Mouse (Mus musculus): Measurements from ENCODE around the gene Tmem107. TPM values are rescaled to one million over a fixed set of nuclear protein-coding genes. Genes with fewer than 3 reads are reported as not detected.

The Tmem107 gene
- polyA plus RNA-seq, 1 experiment from 2014 or later, result 101 TPM

- H3K27ac ChIP-seq (ENCODE audit: low read length), result no peak overlapping the region
- no peaks in the 10 kb centered on the region for H3K9me3 ChIP-seq (ENCODE audit: control insufficient read depth, low read length)
- no peaks in the 10 kb centered on the region for H3K27me3 ChIP-seq (ENCODE audit: control insufficient read depth, insufficient read depth, low read depth, low read length)
- no peak overlapping the region for H3K4me3 ChIP-seq (ENCODE audit: low read length)
- no peak for ATAC-seq (ENCODE audit: low read depth)
- no peak overlapping the region for H3K4me2 ChIP-seq (ENCODE audit: low read depth, low read length)
- H3K36me3 ChIP-seq (ENCODE audit: control insufficient read depth, insufficient read depth, low read length), result peaks cover 69% of the 10 kb centered on the region
- H3K9ac ChIP-seq (ENCODE audit: low read length), result no peak overlapping the region
- H3K4me1 ChIP-seq (replicated peaks; ENCODE audit: control insufficient read depth, insufficient read depth, low read length), result peaks cover 11% of the 10 kb centered on the region; the same call in 1 of the 2 replicates
- WGBS, result 81% methylated on average over 11 of the region's 11 CpGs
Observed at GRCm38 (mm10) chr11:69106842-69107241, 36.2 kb downstream of the Tmem107 start.

GRCm38 (mm10) chr11:69107676-69108075, 37.1 kb downstream of the Tmem107 start:
- H3K27me3 ChIP-seq (ENCODE audit: control insufficient read depth, insufficient read depth, low read depth, low read length), result no peaks in the 10 kb centered on the region
- 88% methylated on average over 11 of the region's 11 CpGs for WGBS
- ATAC-seq (ENCODE audit: low read depth), result no peak
- H3K4me1 ChIP-seq (replicated peaks; ENCODE audit: control insufficient read depth, insufficient read depth, low read length), result peaks cover 11% of the 10 kb centered on the region; the same call in 1 of the 2 replicates
- H3K4me3 ChIP-seq (ENCODE audit: low read length), result no peak overlapping the region
- H3K27ac ChIP-seq (ENCODE audit: low read length), result no peak overlapping the region
- H3K9me3 ChIP-seq (ENCODE audit: control insufficient read depth, low read length), result no peaks in the 10 kb centered on the region
- H3K9ac ChIP-seq (ENCODE audit: low read length), result no peak overlapping the region
- H3K36me3 ChIP-seq (ENCODE audit: control insufficient read depth, insufficient read depth, low read length), result peaks cover 62% of the 10 kb centered on the region
- no peak overlapping the region for H3K4me2 ChIP-seq (ENCODE audit: low read depth, low read length)

GRCm38 (mm10) chr11:69108223-69108622, 37.6 kb downstream of the Tmem107 start:
- H3K4me1 ChIP-seq (replicated peaks; ENCODE audit: control insufficient read depth, insufficient read depth, low read length), result peaks cover 11% of the 10 kb centered on the region; the same call in 1 of the 2 replicates
- no peaks in the 10 kb centered on the region for H3K27me3 ChIP-seq (ENCODE audit: control insufficient read depth, insufficient read depth, low read depth, low read length)
- ATAC-seq (ENCODE audit: low read depth), result no peak
- H3K36me3 ChIP-seq (ENCODE audit: control insufficient read depth, insufficient read depth, low read length), result peaks cover 57% of the 10 kb centered on the region
- no peak overlapping the region for H3K4me3 ChIP-seq (ENCODE audit: low read length)
- H3K9ac ChIP-seq (ENCODE audit: low read length), result no peak overlapping the region
- H3K4me2 ChIP-seq (ENCODE audit: low read depth, low read length), result no peak overlapping the region
- no peak overlapping the region for H3K27ac ChIP-seq (ENCODE audit: low read length)
- 89% methylated on average over 9 of the region's 9 CpGs for WGBS
- H3K9me3 ChIP-seq (ENCODE audit: control insufficient read depth, low read length), result no peaks in the 10 kb centered on the region

GRCm38 (mm10) chr11:69109032-69109900, 38.7 kb downstream of the Tmem107 start:
- no peak overlapping the region for H3K4me3 ChIP-seq (ENCODE audit: low read length)
- H3K36me3 ChIP-seq (ENCODE audit: control insufficient read depth, insufficient read depth, low read length), result peaks cover 46% of the 10 kb centered on the region
- H3K9ac ChIP-seq (ENCODE audit: low read length), result no peak overlapping the region
- no peaks in the 10 kb centered on the region for H3K9me3 ChIP-seq (ENCODE audit: control insufficient read depth, low read length)
- peaks cover 11% of the 10 kb centered on the region; the same call in 1 of the 2 replicates for H3K4me1 ChIP-seq (replicated peaks; ENCODE audit: control insufficient read depth, insufficient read depth, low read length)
- H3K4me2 ChIP-seq (ENCODE audit: low read depth, low read length), result no peak overlapping the region
- H3K27ac ChIP-seq (ENCODE audit: low read length), result no peak overlapping the region
- no peaks in the 10 kb centered on the region for H3K27me3 ChIP-seq (ENCODE audit: control insufficient read depth, insufficient read depth, low read depth, low read length)
- ATAC-seq (ENCODE audit: low read depth), result no peak
- 81% methylated on average over 13 of the region's 13 CpGs for WGBS

DNA sequence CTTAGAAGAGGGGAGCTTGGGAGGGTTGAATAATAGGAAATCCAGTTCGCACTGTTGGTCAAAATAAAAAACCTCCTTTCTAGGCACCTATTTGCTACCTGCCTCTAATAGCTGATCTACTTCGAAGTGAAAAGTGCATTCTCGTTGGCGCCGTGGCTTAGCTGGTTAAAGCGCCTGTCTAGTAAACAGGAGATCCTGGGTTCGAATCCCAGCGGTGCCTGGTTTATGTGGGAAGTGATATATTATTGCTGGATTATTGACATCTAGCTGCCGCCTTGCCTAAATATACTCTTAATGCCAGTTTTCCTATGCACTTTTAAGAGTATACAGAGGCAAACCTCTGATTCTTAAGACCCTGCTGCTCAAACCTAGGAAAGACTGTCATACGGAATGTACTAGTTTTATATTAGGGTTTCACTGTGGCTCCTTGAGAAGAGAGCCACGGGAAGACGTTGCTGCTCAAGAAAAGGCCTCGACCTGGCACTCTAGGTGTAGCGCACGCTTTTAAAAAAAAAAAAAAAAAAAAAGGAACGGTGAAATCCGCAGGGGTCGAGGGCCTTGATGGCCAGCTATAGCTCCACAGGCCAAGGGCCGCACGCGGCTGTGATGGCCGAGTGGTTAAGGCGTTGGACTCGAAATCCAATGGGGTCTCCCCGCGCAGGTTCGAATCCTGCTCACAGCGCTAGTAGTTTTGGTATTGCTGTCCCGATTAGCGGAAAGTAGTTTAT, 39.9 kb downstream of the Tmem107 start:
- ATAC-seq (ENCODE audit: low read depth), result peak; percentile 81
- peaks cover 34% of the 10 kb centered on the region for H3K36me3 ChIP-seq (ENCODE audit: control insufficient read depth, insufficient read depth, low read length)
- H3K4me3 ChIP-seq (ENCODE audit: low read length), result peak overlapping the region; percentile 55
- peak overlapping the region; percentile 45; the same call in 1 of the 2 replicates for H3K27ac ChIP-seq (ENCODE audit: low read length)
- under 1% methylated on average over 29 of the region's 30 CpGs for WGBS
- H3K9me3 ChIP-seq (ENCODE audit: control insufficient read depth, low read length), result no peaks in the 10 kb centered on the region
- peak overlapping the region; percentile 64 for H3K9ac ChIP-seq (ENCODE audit: low read length)
- peaks cover 11% of the 10 kb centered on the region; the same call in 1 of the 2 replicates for H3K4me1 ChIP-seq (replicated peaks; ENCODE audit: control insufficient read depth, insufficient read depth, low read length)
- peak overlapping the region; percentile 65 for H3K4me2 ChIP-seq (ENCODE audit: low read depth, low read length)
- no peaks in the 10 kb centered on the region for H3K27me3 ChIP-seq (ENCODE audit: control insufficient read depth, insufficient read depth, low read depth, low read length)

DNA sequence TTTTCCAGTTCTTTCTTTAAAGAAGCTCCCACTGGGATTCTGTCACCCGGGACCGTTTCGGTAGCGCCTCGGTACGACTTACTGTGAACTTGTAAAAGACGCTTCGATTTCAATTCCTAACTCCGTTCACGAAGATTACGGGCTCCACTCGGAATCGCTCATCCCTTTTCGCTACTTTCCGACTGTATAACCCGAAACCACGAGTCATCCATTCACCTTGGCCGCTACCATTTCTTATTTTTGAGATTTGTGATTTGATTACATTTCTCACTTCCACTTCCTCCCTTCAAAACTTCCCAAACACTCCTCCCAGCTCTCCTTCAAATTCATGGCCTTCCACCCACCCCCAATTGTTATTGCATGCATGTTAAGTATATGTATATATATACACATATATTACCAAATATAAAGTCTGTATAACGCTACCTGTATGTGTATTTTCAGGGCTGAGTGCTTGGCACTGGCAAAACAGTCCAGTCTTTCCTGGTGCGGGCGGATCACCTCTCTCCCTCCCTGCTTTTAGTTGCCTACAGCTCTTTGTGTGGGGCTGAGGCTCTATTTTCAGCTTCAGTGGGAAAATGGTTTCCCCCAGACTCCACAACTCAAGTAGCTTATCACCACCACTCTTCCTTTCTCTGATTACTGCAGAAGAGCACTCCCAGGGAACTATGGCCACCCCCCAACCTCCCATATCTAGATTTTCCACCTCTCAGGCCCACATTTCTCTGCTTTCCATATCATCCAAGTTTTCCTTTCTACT, 40.6 kb downstream of the Tmem107 start:
- peak overlapping the region; percentile 65 for H3K4me2 ChIP-seq (ENCODE audit: low read depth, low read length)
- WGBS, result 5% methylated on average over 21 of the region's 21 CpGs
- no peak overlapping the region for H3K27ac ChIP-seq (ENCODE audit: low read length)
- H3K9me3 ChIP-seq (ENCODE audit: control insufficient read depth, low read length), result no peaks in the 10 kb centered on the region
- peak overlapping the region; percentile 64 for H3K9ac ChIP-seq (ENCODE audit: low read length)
- H3K36me3 ChIP-seq (ENCODE audit: control insufficient read depth, insufficient read depth, low read length), result peaks cover 27% of the 10 kb centered on the region
- peak overlapping the region; percentile 55 for H3K4me3 ChIP-seq (ENCODE audit: low read length)
- ATAC-seq (ENCODE audit: low read depth), result 0 out of 2 replicates have a peak, but pooled peaks have one; percentile 1
- no peaks in the 10 kb centered on the region for H3K27me3 ChIP-seq (ENCODE audit: control insufficient read depth, insufficient read depth, low read depth, low read length)
- H3K4me1 ChIP-seq (replicated peaks; ENCODE audit: control insufficient read depth, insufficient read depth, low read length), result peaks cover 11% of the 10 kb centered on the region; the same call in 1 of the 2 replicates

DNA sequence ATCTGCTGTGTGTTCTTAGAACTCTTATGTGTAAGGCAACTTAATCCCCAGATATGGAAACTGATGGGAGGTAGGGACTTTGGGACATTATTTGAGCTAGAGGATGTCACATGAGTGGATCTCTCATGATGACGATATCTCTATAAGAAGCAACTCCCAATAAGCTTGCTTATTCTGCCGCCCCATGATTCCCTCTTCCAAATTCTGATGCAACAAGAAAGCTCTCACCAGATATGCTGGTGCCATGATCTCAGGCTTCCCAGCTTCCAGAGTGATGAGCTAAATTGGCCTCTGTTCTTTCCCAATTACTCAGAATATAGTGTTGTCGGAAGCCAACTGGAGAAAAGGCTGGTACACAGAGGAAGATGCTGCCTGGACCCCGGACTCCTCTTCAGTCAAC, 41.3 kb downstream of the Tmem107 start:
- no peak overlapping the region; the same call in 1 of the 2 replicates for H3K4me2 ChIP-seq (ENCODE audit: low read depth, low read length)
- no peak overlapping the region for H3K27ac ChIP-seq (ENCODE audit: low read length)
- H3K4me1 ChIP-seq (replicated peaks; ENCODE audit: control insufficient read depth, insufficient read depth, low read length), result peaks cover 11% of the 10 kb centered on the region; the same call in 1 of the 2 replicates
- H3K4me3 ChIP-seq (ENCODE audit: low read length), result no peak overlapping the region
- peaks cover 24% of the 10 kb centered on the region for H3K36me3 ChIP-seq (ENCODE audit: control insufficient read depth, insufficient read depth, low read length)
- H3K9me3 ChIP-seq (ENCODE audit: control insufficient read depth, low read length), result no peaks in the 10 kb centered on the region
- H3K9ac ChIP-seq (ENCODE audit: low read length), result no peak overlapping the region
- WGBS, result 60% methylated on average over 4 of the region's 4 CpGs
- ATAC-seq (ENCODE audit: low read depth), result no peak
- no peaks in the 10 kb centered on the region for H3K27me3 ChIP-seq (ENCODE audit: control insufficient read depth, insufficient read depth, low read depth, low read length)

- Histone ChIP-seq H3K27me3 (ENCODE audit: control insufficient read depth, insufficient read depth, low read depth, low read length) (no peaks in the 10 kb centered on the region), H3K4me2 (ENCODE audit: low read depth, low read length) (no peak overlapping the region), H3K4me1 (replicated peaks; ENCODE audit: control insufficient read depth, insufficient read depth, low read length) (peaks cover 16% of the 10 kb centered on the region; the same call in 1 of the 2 replicates), H3K36me3 (ENCODE audit: control insufficient read depth, insufficient read depth, low read length) (peaks cover 6% of the 10 kb centered on the region), H3K9ac (ENCODE audit: low read length) (no peak overlapping the region), H3K9me3 (ENCODE audit: control insufficient read depth, low read length) (no peaks in the 10 kb centered on the region), H3K4me3 (ENCODE audit: low read length) (no peak overlapping the region), H3K27ac (ENCODE audit: low read length) (no peak overlapping the region)
- no peak for ATAC-seq (ENCODE audit: low read depth)
- 58% methylated on average over 3 of the region's 3 CpGs for WGBS
Observed at GRCm38 (mm10) chr11:69114018-69114417, 43.4 kb downstream of the Tmem107 start.
